Mouse (Mus musculus) lung, adult 2 months (tissue): ENCODE results near the gene Abca5. TPM values are rescaled to one million over a fixed set of nuclear protein-coding genes. Genes with fewer than 3 reads are reported as not detected.

Experiments
- DNase-seq: peaks from one replicate; pipeline ENCODE4 v3.0.0; 2022
- H3K4me1 ChIP-seq: fragments of 200-500 bp; 2 replicates; pipeline ENCODE4 v1.6.1; 2011; ENCODE audit warnings: low read length; ENCODE audit not compliant: control insufficient read depth, insufficient read depth
- H3K4me3 ChIP-seq: fragments of 200-500 bp; replicated peaks from 2 replicates; pipeline ENCODE3; 2011; ENCODE audit warnings: low read depth, mild to moderate bottlenecking, control low read depth, low read length; ENCODE audit errors: extremely low read depth
- CTCF ChIP-seq: fragments of 200-500 bp; IDR thresholded peaks from 2 replicates; pipeline ENCODE4 v1.5.1; 2011; ENCODE audit warnings: mild to moderate bottlenecking, low read length, control low read depth; ENCODE audit not compliant: insufficient read depth
- POLR2A ChIP-seq: fragments of 200-500 bp; IDR thresholded peaks from 2 replicates; pipeline ENCODE4 v1.6.1; 2011; ENCODE audit warnings: low read depth, mild to moderate bottlenecking, control low read depth, low read length, borderline replicate concordance; ENCODE audit errors: extremely low read depth
- WGBS: fragments of 180-500 bp; shearing (Covaris S2); methylation state at CpG from one replicate; pipeline ENCODE4 v1.1.7; 2018; 5-methylcytosine and 5-hydroxymethylcytosine counted together
- polyA plus RNA-seq: library from polyadenylated mRNA; depleted of rRNA; stranded (reverse); fragments of >200 nt; gene quantifications from 2 replicates; pipeline ENCODE4 v1.2.3, GENCODE M21; 2012; rRNA removed

The Abca5 gene
- polyA plus RNA-seq, result 2.5 and 4.1 TPM in 2 replicates

DNA sequence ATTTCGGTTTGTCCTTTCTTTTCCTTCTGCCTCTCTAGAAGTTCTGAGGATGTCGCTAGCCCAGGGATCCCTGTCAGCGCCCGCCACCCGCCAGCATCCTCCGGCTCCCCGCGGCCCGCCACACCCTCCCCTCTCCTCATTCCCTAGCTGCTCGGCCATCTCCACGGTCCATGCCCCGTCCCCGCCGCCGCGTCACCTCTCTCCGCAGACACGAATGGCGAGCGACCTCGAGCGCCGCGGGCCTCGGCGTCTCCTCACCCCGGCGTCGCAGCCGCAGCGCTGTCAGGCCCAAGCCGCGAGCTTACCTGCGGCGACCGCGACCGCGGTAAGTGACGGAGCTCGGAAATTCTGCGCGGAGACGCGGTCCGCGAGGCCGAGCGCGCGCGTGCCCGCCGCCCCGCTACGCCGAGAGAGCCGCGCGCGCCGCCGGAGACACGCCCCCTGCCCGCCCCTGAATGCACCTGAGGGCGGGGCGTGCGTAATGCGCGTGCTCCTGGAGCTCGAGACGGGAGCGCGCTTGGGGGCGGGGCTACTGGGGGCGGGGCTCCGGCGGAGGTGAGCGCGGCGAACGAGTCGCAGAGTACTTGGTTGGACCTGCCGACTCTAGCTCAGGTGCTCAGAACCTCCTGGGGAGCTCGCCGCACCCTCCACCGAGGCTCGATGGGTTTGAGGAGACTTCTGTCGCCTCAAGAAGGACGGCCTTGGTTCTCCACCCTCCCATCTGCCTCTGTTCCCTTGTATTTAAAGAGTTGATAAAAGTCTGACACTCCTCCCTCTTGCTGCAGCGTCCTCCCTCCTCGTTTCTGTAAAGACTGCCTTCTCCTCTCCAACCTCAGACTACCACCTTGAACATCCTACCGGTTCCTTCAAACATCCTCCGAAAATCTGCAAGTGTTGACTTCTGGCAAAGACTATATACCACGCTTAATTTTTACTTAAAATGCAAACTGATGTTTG, at the start of gene Abca5:
Gene Abca5 (minus strand): TSS at position 428 of the 957 bp plus-strand sequence.
- H3K4me3 ChIP-seq, result peak within 1 kb of the TSS; percentile 63
- 1% methylated on average over 94 of the region's 95 CpGs for WGBS
- no peaks in the 10 kb centered on the region; the same call in 1 of the 2 replicates for H3K4me1 ChIP-seq
- DNase-seq, result peak; percentile 83
- TF ChIP-seq POLR2A (no peak; the same call in 1 of the 2 replicates), CTCF (no peak)

DNA sequence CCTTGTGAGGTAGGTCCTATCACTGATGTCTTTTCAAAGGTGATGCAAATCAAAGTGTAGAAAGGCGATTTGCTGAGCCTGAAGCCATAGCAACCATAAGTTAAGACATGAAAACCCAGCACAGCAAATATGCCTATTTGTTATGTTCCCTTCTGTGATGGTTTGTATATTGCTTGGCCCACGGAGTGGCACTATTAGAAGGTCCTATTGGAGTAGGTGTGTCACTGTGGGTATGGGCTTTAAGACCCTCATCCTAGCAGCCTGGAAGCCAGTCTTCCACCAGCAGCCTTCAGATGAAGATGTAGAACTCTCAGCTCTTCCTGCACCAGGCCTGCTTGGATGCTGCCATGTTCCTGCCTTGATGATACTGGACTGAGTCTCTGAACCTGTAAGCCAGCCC, 48.0 kb upstream of the Abca5 start:
- TF ChIP-seq POLR2A (no peak), CTCF (no peak)
- DNase-seq, result no peak
- WGBS, result 83% methylated on average over 2 of the region's 2 CpGs
- peaks cover under 1% of the 10 kb centered on the region for H3K4me1 ChIP-seq
- H3K4me3 ChIP-seq, result no peak overlapping the region

DNA sequence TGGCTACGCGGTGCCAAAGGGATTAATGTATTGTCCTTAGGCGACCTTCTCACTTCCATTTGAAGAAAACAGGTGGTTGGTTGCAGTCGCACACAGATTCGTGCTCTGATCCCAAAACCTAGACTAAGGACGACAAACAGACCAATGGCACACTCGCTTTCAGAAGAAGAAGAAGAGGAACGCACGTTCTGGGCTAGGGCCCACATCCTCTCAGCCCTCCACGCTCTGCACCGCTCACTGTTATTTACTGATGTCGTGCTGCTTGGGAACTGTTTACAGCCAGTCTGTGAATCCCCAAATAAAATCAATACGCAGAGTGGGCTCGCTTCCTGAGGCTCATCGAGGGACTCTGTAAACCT, 42.8 kb upstream of the Abca5 start:
- H3K4me3 ChIP-seq, result peak overlapping the region; percentile 4
- TF ChIP-seq CTCF (no peak), POLR2A (no peak)
- peaks cover 6% of the 10 kb centered on the region for H3K4me1 ChIP-seq
- 14% methylated on average over 15 of the region's 15 CpGs for WGBS
- DNase-seq, result no peak

DNA sequence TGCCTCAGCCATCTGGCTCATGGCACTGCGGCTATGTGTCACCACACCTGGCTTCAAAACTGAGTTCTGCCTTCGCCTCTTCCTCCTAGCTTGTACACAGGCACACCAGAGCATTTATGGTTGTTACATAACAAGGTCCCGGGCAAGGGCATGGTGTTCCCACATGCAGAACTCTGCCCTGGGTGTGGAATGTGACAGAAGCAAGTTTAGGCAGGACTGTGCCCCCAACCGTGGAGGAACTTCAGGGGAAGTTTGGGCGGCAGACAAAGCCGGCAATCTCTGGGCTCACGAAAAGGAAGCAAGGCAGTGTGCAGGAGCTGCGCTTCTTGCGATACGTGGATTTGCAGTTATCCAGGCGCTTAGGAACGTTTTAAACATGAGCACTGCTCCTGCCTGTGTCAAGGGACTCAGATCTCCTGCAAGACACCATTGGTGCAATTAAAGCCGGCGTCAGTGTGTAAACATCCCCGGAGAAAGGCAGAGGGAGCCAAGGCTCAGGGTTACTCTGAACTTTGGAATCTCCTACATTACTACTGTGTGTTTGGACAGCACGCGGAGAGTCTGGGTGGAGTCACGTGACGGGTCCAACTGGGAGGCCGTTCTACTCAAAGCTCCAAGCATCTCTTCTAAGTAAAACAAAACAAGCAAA, 42.3 kb upstream of the Abca5 start:
- TF ChIP-seq POLR2A (no peak), CTCF (peak; percentile 26; the same call in 1 of the 2 replicates)
- 5% methylated on average over 20 of the region's 20 CpGs for WGBS
- peak overlapping the region; percentile 4 for H3K4me3 ChIP-seq
- peaks cover 6% of the 10 kb centered on the region for H3K4me1 ChIP-seq
- DNase-seq, result peak; percentile 60

DNA sequence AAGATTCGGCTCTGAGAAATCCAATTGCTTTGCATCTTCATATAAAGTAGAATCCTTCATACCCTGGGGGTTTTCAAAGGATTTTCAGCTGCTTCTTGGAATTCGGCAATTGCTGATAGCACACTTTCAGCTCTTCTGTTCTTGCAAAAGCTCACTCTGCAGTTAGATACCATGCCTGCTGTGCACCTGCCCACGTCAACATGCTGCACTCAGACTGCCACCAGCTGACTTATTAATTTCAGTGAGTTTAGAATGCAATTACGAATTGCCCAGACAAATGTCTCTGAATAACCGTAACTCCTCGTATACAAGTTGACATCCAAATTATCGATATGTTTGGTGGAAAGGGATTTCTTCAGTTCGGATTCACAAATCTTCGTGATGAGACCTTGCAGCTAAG, 36.5 kb upstream of the Abca5 start:
- Histone ChIP-seq H3K4me3 (no peak overlapping the region), H3K4me1 (no peaks in the 10 kb centered on the region)
- 87% methylated on average over 9 of the region's 9 CpGs for WGBS
- no peak for TF ChIP-seq POLR2A
- no peak for TF ChIP-seq CTCF
- no peak for DNase-seq

DNA sequence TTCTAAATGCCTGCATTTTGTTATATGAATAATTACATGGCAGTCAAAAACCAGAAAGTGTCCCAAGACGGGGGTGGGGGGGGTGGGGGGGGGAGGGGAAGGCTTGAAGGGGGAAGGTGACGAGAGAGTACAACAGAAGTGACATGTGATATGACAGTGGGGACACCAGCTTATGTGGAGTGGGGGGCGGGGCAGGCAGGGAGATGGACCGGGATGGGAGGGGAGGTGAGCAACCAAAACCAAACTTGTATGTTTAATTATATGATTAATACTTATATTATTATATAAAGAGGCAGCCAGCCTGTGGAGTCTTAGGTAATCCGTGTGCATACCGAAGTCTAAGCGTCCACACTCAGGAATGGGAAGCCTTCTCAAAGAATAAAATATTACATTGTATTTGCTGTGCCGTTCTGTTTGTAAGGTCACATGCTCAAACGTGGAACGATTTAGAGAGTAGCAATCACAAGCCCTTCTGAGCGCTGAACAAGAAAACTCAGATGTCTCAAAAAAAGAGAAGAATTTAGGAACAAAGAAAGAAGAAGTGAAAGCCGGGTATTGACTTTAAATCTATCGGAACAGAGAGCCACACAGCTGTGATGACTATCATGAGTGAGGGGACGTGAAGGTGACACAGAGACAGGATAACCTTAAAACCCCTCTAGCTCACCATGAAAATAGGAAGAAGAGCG, 34.9 kb upstream of the Abca5 start:
- TF ChIP-seq POLR2A, result no peak
- no peak for TF ChIP-seq CTCF
- WGBS, result 59% methylated on average over 15 of the region's 15 CpGs
- Histone ChIP-seq H3K4me1 (no peaks in the 10 kb centered on the region), H3K4me3 (no peak overlapping the region)
- no peak for DNase-seq

DNA sequence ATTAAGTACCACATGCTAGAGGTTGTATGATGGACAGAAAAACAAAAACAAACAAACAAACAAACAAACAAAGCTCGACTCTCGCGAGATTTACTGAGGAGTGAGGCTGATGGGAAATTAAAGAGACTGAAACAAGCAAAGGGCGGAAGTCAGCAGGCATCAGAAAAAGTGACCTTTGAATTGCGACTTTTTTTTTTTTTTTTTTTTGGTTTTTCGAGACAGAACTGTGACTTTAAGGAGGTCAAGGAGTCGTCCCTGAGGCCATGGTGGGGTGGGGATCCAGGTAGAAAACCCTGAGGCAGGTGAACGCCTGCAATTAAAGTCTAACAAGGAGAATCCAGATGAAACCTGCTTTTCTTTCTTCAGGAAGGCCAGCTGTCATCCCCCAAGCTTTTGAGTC, 34.3 kb upstream of the Abca5 start:
- Histone ChIP-seq H3K4me1 (no peaks in the 10 kb centered on the region), H3K4me3 (no peak overlapping the region)
- no peak for DNase-seq
- WGBS, result 53% methylated on average over 8 of the region's 8 CpGs
- TF ChIP-seq CTCF, result no peak
- no peak for TF ChIP-seq POLR2A

DNA sequence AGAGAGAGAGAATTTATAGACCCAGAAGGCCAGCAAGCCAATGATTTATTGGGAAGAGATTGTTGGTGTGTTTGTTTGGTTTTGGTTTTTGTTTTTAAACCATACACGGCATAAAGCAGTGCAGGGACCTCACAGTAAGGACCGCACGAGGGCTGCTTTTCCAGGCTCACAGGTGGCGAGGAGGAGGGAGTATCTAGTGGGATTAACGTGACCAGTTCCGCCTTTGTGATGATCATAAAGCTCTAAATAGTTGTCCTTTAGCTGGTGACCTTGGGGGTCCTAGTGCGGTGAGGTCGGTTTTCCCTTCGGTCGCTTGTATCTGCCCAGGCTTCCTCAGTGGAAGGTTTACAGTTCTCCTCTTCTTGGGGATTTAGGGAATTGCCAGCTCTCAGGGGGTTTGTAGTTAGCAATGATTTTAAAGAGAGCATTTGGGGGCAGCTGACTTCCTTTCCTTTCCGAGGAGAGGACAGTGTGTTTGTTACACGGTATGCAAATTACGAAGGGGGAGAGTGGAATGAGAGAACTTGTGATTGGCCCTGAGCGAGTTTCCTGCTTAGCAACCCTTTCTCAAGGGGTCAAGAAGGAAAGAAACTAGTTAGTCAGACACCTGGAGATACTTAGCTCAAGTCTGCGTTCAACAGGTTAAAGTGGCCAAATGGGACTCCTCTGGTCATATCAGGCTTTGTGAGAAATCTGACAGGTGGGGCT, 31.9 kb upstream of the Abca5 start:
- no peak for TF ChIP-seq CTCF
- no peak for TF ChIP-seq POLR2A
- 34% methylated on average over 15 of the region's 15 CpGs for WGBS
- no peak for DNase-seq
- Histone ChIP-seq H3K4me1 (no peaks in the 10 kb centered on the region), H3K4me3 (no peak overlapping the region)

DNA sequence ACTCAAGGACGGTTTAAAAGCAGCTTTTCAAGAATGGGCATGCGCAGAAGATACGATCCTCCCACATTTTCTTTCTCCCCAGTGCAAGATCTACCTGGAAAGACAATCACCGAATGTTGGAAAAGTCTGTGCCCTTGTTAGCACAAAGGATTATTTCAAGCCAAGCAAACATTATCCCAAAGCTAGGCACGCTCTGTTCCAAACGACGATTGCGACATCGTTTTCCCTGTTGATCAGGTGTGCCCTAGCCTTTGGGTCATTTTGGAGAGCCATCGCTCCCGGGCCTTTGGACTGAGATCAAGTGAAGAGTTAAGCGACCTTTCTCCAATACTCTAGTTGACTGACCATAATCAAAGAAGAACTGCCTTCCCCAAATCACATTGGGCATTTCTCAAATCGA, 30.1 kb upstream of the Abca5 start:
- peak; percentile 9 for DNase-seq
- Histone ChIP-seq H3K4me3 (no peak overlapping the region), H3K4me1 (no peaks in the 10 kb centered on the region)
- TF ChIP-seq POLR2A (no peak), CTCF (no peak)
- WGBS, result 75% methylated on average over 13 of the region's 13 CpGs
